Mouse (Mus musculus) neural tube, embryonic 10.5 days (tissue): ENCODE data around the gene Arl16.

ENCODE experiments used
- DNase-seq: peaks from one replicate; pipeline ENCODE4 v3.0.0-alpha.2; 2017; ENCODE audit warnings: low spot score; ENCODE audit errors: extremely low spot score

Gene Arl16

DNA sequence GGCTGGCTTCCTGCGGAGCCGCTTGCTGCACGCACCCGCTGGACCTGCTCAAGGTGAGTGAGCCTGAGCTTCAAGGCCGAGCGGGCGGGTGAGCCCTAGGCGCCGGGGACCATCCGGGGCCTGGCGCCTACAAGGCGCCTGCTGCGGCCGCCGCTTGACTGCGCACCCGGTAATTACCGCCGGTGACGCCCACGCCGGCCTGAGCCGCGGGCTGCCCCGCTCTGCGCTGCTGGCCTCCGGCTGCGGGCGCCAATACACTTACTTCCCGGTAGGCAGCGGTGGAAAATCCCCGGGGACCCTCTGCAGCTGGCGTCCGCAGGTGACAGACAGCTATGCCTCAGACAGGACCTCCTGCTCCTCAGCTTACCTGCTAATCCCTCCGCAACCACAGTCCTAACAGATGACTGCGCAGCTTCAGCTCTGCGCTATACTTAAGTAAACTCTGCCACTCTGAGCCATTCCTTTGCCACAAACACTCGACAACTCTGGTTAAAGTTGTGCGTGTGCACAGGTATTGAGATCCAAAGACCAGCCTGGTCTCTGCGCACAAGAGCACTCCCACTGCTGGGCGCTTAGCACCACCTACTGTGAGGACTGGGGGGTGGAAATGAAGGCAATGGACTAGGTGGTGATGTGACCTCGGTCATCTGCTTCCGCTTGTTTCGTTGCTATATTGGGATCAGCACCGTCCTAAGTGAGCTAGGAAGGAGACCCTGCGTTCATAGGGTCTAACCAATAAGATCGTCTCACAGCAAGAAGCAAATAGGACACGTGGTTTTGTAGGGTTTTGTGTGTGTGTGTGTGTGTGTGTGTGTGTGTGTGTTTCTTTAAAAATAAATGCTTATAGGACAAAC lies 24.8 kb upstream of the Arl16 start:
- peak; percentile 57 for DNase-seq

DNA sequence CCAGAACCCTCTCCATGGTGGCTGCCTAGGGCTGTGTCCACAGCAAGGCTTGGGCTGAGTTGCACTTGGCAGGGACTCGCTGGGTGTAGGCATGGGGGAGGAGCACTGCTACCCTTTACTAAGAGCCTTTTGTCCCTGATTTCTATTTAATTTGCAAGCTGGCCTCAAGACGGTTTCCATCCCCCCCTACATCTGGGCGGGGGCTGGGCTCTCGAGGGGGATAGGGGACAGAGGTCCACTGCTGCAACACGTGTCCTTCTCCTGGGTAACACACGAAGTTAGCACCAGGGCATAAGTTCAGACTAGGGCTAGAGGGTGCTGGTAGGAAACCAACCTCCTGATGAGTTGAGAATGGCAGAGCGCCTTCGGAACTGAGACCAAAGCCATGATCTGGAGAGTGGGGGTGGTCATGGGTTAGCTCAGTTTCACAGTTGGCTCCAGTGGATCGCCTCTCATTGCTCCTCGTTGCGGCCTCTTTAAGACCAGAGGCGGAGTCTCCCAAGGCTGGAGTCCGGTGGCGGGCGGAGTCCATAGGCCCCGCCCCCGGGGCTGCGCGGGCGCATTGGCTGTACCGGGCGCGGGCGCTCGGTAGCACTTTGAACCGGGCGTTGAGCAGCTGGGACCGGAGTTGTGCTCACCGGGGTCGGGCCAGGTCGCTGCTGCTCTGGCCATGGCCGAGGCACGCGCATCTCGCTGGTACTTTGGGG lies 24.1 kb upstream of the Arl16 start, which contains the start of gene Slc25a10:
TSS of gene Slc25a10 (plus strand) at position 524 of the 707 bp plus-strand sequence.
- peak; percentile 90 for DNase-seq

- DNase-seq = no peak
Measured at GRCm38 (mm10) chr11:120490291-120491046, 23.1 kb upstream of the Arl16 start.

DNA sequence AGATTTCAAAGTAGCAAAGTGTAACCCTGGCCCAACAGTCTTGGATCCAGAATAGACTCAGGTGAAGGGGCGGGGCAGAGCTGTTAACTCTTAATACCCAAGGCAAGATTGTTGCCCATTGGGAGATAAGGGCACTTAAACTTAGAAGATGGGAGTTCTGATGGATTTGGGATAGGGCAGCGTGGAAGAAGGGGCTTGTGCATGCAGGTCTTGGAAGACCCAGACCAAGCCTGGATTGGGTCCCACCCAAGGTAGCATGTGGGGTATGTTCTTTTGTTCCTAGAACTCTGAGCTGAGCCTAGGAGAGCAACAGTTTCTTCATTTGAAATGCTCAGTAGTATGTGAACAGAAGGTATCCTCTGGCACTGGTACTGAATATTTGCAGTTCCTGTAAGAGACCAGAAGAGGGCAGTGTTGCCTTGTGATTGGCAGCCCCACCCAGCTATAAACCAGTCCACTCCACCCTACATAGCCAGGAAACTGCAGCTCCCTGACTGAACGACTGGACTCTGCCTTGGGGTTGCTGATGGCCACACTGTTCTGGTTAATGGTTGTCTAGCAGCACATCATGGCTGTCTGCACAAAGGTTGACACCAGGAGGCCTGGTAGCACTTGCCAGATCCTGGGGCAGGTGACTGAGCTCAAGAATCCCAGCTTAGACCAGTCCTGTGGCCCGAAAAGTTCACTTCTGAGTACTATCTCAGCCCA lies 21.8 kb upstream of the Arl16 start:
- DNase-seq = peak; percentile 62

- DNase-seq = no peak
Measured at GRCm38 (mm10) chr11:120488516-120488915, 21.1 kb upstream of the Arl16 start.

DNA sequence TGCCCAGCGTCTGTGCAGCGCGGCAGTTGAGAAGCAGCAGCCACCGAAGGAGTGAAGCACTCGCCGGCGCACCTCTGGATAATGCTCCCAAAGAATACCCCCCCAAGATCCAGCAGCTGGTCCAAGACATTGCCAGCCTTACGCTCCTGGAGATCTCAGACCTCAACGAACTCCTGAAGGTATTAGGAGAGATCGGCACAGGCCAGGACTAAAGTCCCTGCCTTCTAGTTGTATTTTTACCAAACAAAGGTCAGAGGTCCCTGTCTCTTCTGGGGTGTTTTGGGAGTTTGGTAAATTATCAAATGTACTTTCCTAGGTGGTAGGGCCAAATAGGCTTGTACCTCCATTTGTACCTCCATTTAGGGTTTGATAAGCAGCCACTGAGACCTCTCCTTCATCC lies 17.8 kb upstream of the Arl16 start:
- DNase-seq = no peak

DNA sequence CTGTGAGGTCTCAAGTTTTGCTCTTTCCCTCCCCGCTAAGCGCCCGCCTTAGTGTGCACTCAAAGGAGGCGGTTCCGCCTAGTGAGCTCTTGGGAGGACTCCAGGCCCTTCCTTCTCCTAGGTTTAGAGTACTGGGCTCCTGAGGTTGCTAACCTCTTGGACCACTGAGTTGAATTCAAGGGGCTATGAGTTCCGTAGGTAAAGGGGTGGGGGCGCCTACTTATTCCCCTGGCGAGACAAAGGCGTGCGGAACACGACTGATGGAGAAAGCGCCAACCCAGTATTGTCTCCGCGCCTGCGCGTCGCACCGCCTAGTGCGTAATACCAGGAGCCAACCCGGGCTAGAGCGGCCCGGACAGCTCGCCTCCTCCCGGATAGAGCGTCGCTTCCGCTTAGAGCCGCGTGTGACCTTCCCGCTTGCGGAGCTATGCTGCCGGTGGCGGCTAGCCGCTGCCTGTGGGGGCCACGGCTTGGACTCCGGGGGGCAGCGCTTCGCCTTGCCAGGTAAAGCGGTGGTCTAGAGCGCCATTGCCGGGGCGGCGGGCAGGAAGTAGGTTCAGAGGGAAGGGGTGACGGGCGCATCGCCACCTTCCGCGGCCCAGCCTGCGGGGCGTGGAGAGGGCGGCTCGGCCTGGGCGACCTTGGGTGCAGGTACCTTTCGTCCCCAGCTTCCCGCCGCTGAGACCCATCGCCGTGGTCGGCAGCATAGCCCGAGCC lies 17.0 kb upstream of the Arl16 start, which contains the start of gene Mrpl12:
TSS of gene Mrpl12 (plus strand) at position 349 of the 717 bp plus-strand sequence.
- peak; percentile 90 for DNase-seq

DNA sequence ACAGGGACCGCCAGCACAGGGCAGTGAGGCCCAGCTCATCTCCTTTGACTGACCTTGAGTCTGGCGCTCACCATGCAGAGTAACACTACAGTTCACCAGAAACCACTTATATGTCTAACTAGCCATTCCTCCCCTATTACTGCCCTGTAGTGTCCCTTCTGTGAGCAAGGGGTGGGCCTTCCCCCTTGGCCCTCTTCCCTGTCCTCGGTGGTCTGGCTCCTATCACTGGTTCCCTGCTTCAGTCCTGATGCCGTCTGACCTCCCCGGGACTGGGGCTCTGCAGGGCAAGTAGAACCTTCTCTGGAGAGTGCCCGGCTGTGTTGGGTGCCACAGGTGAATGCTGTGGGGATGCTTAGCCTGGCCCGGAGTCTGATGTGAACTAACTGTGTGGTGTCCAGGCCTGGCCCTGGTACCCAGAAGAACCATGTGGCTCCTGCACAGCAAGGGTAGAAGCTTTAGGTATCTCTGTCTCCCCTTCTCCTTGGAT lies 16.1 kb upstream of the Arl16 start:
- no peak for DNase-seq

GRCm38 (mm10) chr11:120472052-120472451 lies 4.6 kb upstream of the Arl16 start:
- DNase-seq = no peak

- DNase-seq = no peak
Measured at GRCm38 (mm10) chr11:120467736-120468092, 307 bp upstream of the Arl16 start.

DNA sequence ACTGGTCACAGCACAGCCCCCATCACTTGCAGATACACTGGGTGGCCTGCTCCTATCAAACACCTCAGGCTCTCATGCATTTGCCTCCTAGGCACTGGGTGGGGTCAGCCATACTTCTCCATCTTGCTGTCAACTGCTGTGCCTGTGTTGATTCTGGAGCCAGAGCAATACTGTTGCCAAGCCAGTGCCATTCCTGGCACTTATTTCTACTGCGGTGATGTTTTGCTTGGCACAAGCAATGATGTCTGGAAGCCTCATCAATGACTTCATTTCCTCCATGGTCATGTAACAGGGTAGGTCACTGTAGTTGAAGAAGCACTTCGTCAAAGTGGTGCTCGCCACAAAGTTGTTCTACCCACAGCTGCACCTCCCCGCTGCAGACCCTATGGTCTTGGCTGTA lies 1.9 kb downstream of the Arl16 start:
- DNase-seq = no peak

GRCm38 (mm10) chr11:120464365-120464764 lies 3.0 kb downstream of the Arl16 start:
- DNase-seq = no peak

GRCm38 (mm10) chr11:120463536-120463935 lies 3.9 kb downstream of the Arl16 start:
- DNase-seq = no peak

- no peak for DNase-seq
Measured at GRCm38 (mm10) chr11:120458847-120459597, 8.4 kb downstream of the Arl16 start.

DNA sequence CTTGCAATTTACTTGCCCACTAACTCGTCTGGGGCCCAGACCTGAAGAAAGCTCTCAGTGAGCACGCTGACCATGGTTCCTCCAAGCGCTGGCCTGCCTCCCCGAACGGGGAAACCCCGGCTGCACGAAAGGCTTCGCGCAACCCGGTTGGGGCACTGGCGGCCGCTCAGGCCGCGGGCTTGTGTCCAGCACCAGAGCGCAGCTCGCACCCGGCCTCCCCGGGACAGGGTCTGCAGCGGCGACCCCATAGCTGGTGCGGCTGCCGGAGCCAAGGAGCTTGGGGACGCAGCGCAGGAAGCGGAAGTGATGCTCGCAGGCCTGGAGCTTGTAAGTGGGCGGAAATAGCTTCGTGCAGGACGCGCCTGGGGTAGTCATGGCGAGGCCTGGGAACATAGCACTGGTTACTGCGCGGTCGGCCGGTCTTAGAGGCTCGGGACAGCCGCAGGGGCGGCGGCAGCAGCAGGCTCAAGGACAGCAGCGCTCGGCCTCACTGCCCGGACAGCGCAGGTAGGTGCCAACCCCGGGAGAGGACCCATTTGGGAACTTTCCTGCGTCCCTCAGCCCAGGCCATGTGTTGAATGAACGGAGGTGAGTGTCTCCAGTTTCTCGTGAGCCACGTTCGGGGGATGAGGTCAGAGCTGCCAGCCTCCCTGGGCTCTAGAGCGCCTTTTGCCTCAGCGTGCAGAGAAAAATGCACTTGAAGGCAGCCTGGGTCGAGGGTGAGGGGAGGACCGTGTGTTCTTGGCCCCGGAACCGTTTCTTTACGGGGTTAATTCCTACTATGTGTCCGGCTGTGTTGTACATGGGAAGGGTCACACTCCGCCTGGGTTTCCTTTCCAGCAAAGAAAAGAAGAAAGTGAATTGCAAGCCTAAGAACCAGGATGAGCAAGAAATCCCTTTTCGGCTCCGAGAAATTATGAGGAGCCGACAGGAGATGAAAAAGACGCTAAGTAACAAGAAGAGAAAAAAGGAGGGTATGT lies 9.3 kb downstream of the Arl16 start, which contains the start of the genes Oxld1 and Ccdc137:
TSS of gene Oxld1 (minus strand) at position 297 of the 980 bp plus-strand sequence.
TSS of gene Ccdc137 (plus strand) at position 344 of the 980 bp plus-strand sequence.
- peak; percentile 84 for DNase-seq

DNA sequence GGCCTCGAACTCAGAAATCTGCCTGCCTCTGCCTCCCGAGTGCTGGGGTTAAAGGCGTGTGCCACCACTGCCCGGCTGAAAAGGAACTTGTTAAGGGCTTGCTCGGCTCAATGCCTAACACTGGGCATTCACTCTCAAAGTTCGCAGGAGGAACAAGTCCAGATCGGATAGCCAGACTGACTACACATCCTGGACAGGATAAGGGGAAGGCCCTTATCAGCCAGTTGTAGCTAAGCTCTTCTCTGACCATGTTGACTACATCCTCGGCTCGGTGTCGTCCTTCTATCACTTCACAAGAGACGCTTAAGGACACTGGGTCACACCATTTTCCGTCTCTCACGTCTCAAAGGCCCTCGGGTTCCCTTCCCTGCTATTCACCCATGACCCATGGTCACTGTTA lies 10.0 kb downstream of the Arl16 start:
- no peak for DNase-seq

DNA sequence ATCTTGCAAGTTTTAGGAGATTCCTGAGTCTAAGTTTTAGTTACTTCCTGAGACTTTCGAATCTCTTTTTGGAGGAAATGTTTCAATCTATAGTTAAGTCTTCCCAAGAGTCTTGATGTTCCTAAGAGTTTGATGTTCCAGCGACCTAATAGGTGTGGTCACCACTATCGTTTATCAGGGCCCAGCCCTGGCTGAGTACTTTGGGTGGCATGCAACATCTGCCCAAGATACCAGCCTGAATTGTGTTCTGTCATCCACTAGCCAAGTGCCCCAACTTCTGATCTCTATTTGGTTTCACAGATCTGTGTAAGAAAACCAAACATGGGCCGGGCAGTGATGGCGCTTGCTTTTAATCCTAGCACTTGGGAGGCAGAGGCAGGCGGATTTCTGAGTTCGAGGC lies 12.0 kb downstream of the Arl16 start:
- no peak for DNase-seq

- DNase-seq = no peak
Measured at GRCm38 (mm10) chr11:120454965-120455364, 12.4 kb downstream of the Arl16 start.
